Mouse (Mus musculus): ENCODE data around the gene Socs3. TPM values are rescaled to one million over a fixed set of nuclear protein-coding genes. Genes with fewer than 3 reads are reported as not detected.

Socs3 gene
- total RNA-seq, 2 experiments from 2014 or later, result 2.3 to 2.6 TPM

GRCm38 (mm10) chr11:117963091-117963793 is 6.6 kb downstream of the Socs3 start:
- peak; percentile 93 to 98 for DNase-seq (ENCODE audit: extremely low spot score in 1 of 2, low spot score in 2 of 2)
- intact Hi-C loops (cut with DNase I), result no loop called here

- DNase-seq (ENCODE audit: extremely low spot score in 1 of 2, low spot score in 2 of 2), result peak in 1 of 2 experiments; percentile 84
- intact Hi-C loops (cut with DNase I), result no loop called here
Observed at GRCm38 (mm10) chr11:117962228-117963067, 7.4 kb downstream of the Socs3 start.

GRCm38 (mm10) chr11:117960601-117961000 is 9.2 kb downstream of the Socs3 start:
- DNase-seq (ENCODE audit: extremely low spot score in 1 of 2, low spot score in 2 of 2), result no peak
- intact Hi-C loops (cut with DNase I), result no loop called here

GRCm38 (mm10) chr11:117959741-117960381 is 10.0 kb downstream of the Socs3 start:
- intact Hi-C loops (cut with DNase I), result no loop called here
- DNase-seq (ENCODE audit: extremely low spot score in 1 of 2, low spot score in 2 of 2), result no peak

GRCm38 (mm10) chr11:117959166-117959565 is 10.7 kb downstream of the Socs3 start:
- intact Hi-C loops (cut with DNase I), result no loop called here
- no peak for DNase-seq (ENCODE audit: extremely low spot score in 1 of 2, low spot score in 2 of 2)

- no peak for DNase-seq (ENCODE audit: extremely low spot score in 1 of 2, low spot score in 2 of 2)
- intact Hi-C loops (cut with DNase I), result no loop called here
Observed at GRCm38 (mm10) chr11:117958197-117958596, 11.7 kb downstream of the Socs3 start.

GRCm38 (mm10) chr11:117955621-117956020 is 14.2 kb downstream of the Socs3 start:
- no peak for DNase-seq (ENCODE audit: extremely low spot score in 1 of 2, low spot score in 2 of 2)
- intact Hi-C loops (cut with DNase I), result no loop called here

- intact Hi-C loops (cut with DNase I), result no loop called here
- peak in 1 of 2 experiments; percentile 57 for DNase-seq (ENCODE audit: extremely low spot score in 1 of 2, low spot score in 2 of 2)
Observed at GRCm38 (mm10) chr11:117954819-117955218, 15.0 kb downstream of the Socs3 start.

GRCm38 (mm10) chr11:117954094-117954493 is 15.8 kb downstream of the Socs3 start:
- intact Hi-C loops (cut with DNase I), result no loop called here
- DNase-seq (ENCODE audit: extremely low spot score in 1 of 2, low spot score in 2 of 2), result peak in 1 of 2 experiments; percentile 80

GRCm38 (mm10) chr11:117952174-117952933 is 17.5 kb downstream of the Socs3 start:
- intact Hi-C loops (cut with DNase I), result no loop called here
- DNase-seq (ENCODE audit: extremely low spot score in 1 of 2, low spot score in 2 of 2), result no peak

GRCm38 (mm10) chr11:117951391-117951790 is 18.5 kb downstream of the Socs3 start:
- DNase-seq (ENCODE audit: extremely low spot score in 1 of 2, low spot score in 2 of 2), result no peak
- intact Hi-C loops (cut with DNase I), result no loop called here

- intact Hi-C loops (cut with DNase I), result no loop called here
- DNase-seq (ENCODE audit: extremely low spot score in 1 of 2, low spot score in 2 of 2), result peak in 1 of 2 experiments; percentile 88
Observed at GRCm38 (mm10) chr11:117949392-117950091, 20.3 kb downstream of the Socs3 start.

GRCm38 (mm10) chr11:117946996-117947419 is 22.8 kb downstream of the Socs3 start:
- intact Hi-C loops (cut with DNase I), result no loop called here
- no peak for DNase-seq (ENCODE audit: extremely low spot score in 1 of 2, low spot score in 2 of 2)

GRCm38 (mm10) chr11:117946195-117946979 is 23.5 kb downstream of the Socs3 start:
- no peak for DNase-seq (ENCODE audit: extremely low spot score in 1 of 2, low spot score in 2 of 2)
- intact Hi-C loops (cut with DNase I), result no loop called here

- intact Hi-C loops (cut with DNase I), result no loop called here
- peak in 1 of 2 experiments; percentile 69 for DNase-seq (ENCODE audit: extremely low spot score in 1 of 2, low spot score in 2 of 2)
Observed at GRCm38 (mm10) chr11:117941848-117942247, 28.0 kb downstream of the Socs3 start.

- no peak for DNase-seq (ENCODE audit: extremely low spot score in 1 of 2, low spot score in 2 of 2)
- intact Hi-C loops (cut with DNase I), result no loop called here
Observed at GRCm38 (mm10) chr11:117941325-117941834, 28.5 kb downstream of the Socs3 start.

GRCm38 (mm10) chr11:117940881-117941280 is 29.0 kb downstream of the Socs3 start:
- DNase-seq (ENCODE audit: extremely low spot score in 1 of 2, low spot score in 2 of 2), result no peak
- intact Hi-C loops (cut with DNase I), result no loop called here

Measured in left cerebral cortex, postnatal 10 days (tissue).